Mouse (Mus musculus) gastrocnemius, postnatal 25 days (tissue): ENCODE data around the gene Vcam1. TPM values are rescaled to one million over a fixed set of nuclear protein-coding genes. Genes with fewer than 3 reads are reported as not detected.

Experiments used
- DNase-seq: peaks from one replicate; pipeline ENCODE4 v3.0.0; 2022
- long read RNA-seq, 2 experiments: library from polyadenylated mRNA; stranded (forward); transcript quantifications; one replicate each; pipeline ENCODE4 v2.0.0; 2021
- total RNA-seq, 2 experiments: library from RNA; stranded (reverse); gene quantifications; 1 replicate in 1 of 2; 2 replicates in 1 of 2; pipeline ENCODE4 v1.2.3; 2021

The Vcam1 gene
- 1 to 10 TPM; 3.0 to 4.7 TPM for total RNA-seq
- long read RNA-seq, experiment 1, partial matches to known transcripts, result 1 of 2 reads
- long read RNA-seq, experiment 1, other reads (novel, unspliced or antisense), result 0 of 2 reads
- long read RNA-seq, experiment 2, partial matches to known transcripts, result 3 of 6 reads
- long read RNA-seq, experiment 2, other reads (novel, unspliced or antisense), result 0 of 6 reads

DNA sequence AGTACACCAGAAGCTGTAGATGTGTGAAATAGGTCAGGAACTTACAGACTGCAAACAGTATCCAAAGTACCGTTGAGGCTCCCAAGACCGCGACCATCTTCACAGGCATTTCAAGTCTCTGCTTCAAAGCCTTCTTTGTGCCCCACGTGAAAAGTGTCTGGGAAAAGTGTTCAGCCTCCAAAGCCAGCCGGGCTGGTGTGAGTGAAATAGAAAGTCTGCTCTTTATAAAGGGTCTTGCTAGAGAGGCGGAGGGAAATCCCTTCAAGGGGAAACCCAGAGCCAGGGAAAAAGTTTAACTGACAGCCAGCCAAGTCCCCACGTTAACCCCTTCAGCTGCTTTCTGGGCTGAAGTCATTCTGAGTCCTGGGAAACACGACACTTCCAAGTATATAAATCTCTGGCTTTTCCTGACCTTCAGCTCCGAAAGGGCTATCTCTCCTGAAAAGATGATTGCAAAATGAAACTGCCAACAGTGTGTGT is at the start of gene Vcam1:
Gene Vcam1 (minus strand): TSS at position 430 of the 480 bp plus-strand sequence.
- peak; percentile 15 for DNase-seq

DNA sequence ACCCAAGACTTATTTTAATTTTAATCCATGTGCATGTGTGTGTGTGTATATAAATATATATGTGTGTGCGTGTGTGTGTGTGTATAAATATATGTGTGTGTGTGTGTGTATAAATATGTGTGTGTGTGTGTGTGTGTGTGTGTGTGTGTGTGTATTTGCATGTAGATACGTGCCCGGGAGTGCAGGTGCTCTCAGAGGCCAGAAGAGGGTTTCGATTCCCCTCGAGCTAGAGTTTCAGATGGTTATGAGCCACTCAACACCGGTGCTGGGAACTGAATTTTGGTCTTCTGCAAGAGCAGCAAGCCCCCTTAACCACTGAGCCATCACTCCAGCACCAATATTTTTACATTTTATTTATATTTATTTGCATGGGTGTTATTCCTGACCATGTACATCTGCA is 45.6 kb upstream of the Vcam1 start:
- no peak for DNase-seq

- no peak for DNase-seq
Observed at GRCm38 (mm10) chr3:116171461-116171860, 42.0 kb upstream of the Vcam1 start.

DNA sequence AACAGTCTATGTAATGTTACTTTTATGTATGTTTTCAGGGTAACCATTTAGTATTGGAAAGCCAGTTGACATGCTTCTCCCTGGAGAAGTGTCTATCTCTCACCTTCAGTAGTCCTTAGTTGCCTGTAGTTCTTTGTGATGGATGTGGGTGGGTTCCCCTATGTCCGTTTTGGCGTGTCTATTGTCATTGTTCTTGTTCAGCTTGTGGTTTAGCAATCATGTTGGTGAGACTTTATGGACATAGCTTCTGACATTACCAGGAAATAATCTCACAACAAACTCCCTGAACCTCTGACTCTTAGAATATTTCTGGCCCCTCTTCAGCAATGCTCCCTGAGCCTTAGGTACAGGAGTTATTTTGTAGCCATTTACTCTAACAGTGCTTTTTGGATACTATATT is 38.6 kb upstream of the Vcam1 start:
- DNase-seq, result no peak

DNA sequence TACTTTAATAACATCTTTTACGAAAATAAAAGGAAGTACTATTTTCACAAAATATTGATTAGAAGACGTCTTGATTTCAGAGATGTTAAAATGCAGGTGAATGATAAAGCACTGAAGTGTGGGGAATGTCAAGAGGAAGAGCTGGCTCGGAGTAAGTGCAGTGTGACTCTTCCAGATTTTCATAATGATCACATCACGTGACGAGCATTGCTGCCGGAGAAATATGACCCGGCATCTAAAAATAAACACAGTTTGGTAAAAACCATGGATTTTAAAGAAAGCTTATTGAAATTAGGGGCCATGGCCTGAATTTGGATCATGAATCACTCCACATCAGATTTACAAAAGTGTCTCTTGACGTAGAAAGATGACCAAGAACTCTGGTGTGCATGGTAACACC is 36.8 kb upstream of the Vcam1 start:
- no peak for DNase-seq

DNA sequence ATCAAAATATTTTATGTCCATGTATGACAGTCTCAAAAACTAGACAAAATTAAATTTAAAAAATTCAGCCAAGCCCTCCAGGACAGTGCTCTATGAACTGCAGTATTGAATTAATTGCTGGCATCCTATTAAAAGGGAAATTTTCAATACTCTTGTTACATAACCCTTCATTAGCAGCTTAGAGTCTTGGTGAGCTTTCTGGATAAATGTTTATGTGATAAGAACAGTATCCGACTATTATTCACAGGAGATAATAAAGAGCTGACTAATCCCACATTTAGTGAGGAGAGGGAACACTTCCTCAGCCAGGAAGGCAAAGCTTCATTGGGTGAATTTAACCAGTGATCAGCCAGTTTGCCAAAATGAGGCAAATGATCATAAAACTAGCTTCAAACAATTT is 35.5 kb upstream of the Vcam1 start:
- DNase-seq, result no peak

GRCm38 (mm10) chr3:116163517-116163916 is 34.0 kb upstream of the Vcam1 start:
- DNase-seq, result no peak

GRCm38 (mm10) chr3:116162097-116162666 is 32.7 kb upstream of the Vcam1 start:
- no peak for DNase-seq

DNA sequence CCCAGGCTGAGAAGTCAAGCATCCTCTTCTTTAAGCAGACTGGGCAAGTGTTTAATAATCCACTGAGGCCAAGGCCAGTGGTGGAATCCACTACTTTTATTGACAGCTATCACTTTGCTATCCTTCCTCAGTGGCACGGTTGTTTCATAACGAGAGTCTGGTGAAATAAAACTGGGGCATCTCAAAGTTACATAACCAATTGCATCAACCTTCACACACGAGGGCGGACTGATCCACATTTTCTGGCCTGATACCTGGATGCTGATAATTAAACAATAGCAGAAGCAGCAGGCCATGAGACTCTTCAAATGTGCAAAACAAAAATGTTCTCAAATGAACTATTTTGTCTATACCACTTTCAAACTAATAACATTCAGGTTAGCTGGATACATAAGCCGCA is 29.9 kb upstream of the Vcam1 start:
- DNase-seq, result no peak

DNA sequence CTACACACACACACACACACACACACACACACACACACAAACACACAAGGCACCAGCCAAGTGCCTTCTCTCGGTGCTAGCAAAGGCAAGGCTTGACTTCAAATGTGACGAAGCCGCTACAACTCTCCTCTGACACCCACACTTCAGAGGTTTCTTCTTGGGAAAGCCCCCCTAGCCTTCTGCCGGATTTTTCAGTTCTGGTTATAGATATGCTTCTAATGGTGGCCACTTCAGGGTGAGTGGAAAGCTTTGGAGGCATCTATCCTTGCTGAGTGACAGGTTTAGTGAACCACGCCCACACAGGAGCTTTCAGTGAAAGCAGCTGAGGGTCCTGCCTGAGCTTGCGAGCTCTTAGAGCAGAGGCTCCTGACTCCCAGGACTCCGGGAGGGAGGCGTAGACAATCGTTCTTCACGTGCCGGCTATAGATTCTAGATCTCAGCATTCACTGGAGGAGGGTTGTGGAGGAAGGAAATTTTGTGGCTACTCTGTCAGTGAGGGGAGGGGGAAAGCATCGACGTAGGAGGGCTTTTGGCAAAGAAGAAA is 28.0 kb upstream of the Vcam1 start:
- DNase-seq, result no peak

- DNase-seq, result no peak
Observed at GRCm38 (mm10) chr3:116150056-116150632, 20.7 kb upstream of the Vcam1 start.

- DNase-seq, result no peak
Observed at GRCm38 (mm10) chr3:116149096-116149495, 19.6 kb upstream of the Vcam1 start.

DNA sequence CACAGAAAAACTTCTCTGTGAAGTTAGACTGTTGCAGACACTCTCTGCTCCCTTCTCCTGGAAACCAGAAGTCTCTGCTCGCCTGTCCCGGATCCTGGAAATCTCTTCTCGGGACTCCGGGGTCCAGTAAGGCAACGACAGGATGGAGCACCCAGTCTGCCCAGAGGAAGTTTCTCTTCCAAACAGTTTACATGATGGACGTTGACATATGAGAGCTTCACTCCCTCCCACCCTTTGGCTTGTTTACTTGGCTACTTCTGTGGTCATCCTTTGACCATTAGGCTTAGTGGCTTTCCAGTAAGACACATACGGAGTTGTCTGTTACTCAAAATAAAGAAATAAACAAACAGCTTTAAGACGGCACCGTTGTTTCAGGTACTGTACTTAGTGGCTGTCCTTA is 19.2 kb upstream of the Vcam1 start:
- DNase-seq, result no peak

DNA sequence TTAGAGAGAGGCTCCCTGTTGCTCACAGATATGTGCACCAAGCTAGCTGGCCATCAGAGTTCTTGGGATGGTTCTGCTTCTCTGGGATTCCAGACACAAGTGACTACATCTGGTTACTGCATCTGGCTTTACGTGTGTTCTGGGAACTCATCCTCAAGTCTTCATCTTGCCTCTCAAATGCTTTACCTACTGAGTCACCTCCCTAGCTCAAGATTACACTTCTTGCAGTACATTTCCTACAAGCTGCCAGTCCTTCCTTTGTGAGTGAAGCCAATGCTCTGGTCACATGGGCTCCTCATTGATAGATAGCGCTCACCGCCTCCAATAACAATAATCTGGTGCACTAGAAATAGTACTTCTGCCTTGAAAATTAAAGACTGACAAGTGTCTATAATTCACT is 11.7 kb upstream of the Vcam1 start:
- DNase-seq, result no peak

GRCm38 (mm10) chr3:116139000-116139399 is 9.5 kb upstream of the Vcam1 start:
- no peak for DNase-seq

GRCm38 (mm10) chr3:116138081-116138480 is 8.6 kb upstream of the Vcam1 start:
- DNase-seq, result no peak

DNA sequence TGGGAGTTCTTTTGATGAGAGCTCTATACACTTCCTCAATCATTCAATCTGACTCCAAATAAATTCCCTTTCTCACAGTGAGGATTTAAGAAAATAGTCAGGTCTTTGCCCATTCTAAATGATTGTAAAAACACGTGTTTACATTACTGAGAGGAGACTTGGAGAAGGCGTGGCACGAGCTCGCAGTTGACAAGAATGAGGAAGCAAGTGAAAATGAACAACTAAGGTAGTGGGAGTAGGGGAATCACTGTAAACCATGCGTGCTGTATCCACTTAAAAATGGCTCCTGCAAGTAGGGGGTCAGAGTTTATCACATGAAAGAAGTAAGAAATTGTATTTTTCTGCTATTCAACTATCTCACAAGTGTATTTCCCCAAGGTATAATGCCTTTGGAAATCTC is 3.9 kb upstream of the Vcam1 start:
- DNase-seq, result no peak

- DNase-seq, result no peak
Observed at GRCm38 (mm10) chr3:116130711-116131110, 1.2 kb upstream of the Vcam1 start.

- DNase-seq, result no peak
Observed at GRCm38 (mm10) chr3:116129841-116130595, 530 bp upstream of the Vcam1 start.

DNA sequence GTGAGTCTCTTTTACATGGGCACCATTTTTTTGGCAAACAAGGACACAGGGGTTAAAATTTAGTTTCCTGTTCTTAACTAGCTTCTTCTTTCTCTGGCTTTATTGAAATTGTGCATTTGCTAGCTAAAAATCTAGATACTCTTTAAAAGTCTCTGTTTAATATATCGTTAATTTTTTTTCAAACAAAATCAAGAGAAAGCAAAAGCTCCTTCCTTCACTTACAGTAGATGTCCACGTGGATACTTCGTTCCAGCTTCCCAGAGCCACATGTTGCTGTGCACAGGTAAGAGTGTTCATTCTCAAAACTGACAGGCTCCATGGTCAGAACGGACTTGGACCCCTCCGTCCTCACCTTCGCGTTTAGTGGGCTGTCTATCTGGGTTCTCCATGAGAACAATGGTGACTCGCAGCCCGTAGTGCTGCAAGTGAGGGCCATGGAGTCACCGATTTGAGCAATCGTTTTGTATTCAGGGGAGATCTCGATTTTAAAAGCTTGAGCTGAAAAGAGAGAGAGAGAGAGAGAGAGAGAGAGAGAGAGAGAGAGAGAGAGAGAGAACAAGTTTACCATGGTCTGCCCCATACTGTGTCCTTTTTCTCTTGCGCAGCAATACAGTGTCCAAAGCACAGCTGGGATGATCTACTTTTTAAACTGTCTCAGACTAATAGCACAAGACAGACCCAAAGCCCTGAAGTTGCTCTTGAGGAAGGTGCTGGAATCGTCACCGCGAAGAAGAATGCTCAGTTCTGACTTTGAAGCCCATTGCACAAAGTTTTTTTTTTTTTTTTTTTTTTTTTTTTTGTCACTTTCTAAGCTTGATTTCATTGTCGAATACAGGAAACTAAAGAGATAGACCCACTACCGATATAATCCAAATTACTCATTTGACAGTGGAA is 930 bp downstream of the Vcam1 start:
- DNase-seq, result no peak

- no peak for DNase-seq
Observed at GRCm38 (mm10) chr3:116127836-116128235, 1.7 kb downstream of the Vcam1 start.

DNA sequence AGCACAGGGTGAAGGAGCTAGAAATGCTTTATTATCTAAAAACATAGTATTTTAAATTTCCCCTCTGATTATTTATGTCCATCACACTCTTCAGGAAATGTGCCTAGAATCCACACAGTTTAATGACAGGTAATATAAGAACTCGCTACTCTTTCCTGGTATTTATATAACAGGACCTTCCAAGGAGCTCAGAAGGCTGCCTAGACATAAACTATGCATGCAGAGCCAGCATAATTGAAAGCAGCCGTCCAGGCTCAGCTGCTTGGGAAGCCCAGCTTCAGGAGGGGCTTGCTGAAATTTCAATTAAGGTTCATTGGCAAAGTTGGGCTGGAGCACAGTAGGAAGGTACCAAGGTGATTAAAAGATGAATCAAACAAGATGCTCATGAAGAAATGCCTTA is 2.2 kb downstream of the Vcam1 start:
- no peak for DNase-seq
